Mouse (Mus musculus) adrenal gland (tissue): ENCODE measurements around the gene Lrrc30.

Experiments
- intact Hi-C: fragments of 180-260 bp; cut with DNase I; formaldehyde crosslinking; loops from one replicate; pipeline ENCODE4 v1.15.1; 2025
- long read RNA-seq, 2 experiments: library from polyadenylated mRNA; unstranded; transcript quantifications; one replicate each; pipeline ENCODE4 v2.0.0; 2020; ENCODE audit warnings: borderline replicate concordance in 1 of 2; ENCODE audit not compliant: insufficient replicate concordance in 1 of 2

Lrrc30 gene
- long read RNA-seq, experiment 1: 0 reads
- long read RNA-seq, experiment 2: 0 reads

DNA sequence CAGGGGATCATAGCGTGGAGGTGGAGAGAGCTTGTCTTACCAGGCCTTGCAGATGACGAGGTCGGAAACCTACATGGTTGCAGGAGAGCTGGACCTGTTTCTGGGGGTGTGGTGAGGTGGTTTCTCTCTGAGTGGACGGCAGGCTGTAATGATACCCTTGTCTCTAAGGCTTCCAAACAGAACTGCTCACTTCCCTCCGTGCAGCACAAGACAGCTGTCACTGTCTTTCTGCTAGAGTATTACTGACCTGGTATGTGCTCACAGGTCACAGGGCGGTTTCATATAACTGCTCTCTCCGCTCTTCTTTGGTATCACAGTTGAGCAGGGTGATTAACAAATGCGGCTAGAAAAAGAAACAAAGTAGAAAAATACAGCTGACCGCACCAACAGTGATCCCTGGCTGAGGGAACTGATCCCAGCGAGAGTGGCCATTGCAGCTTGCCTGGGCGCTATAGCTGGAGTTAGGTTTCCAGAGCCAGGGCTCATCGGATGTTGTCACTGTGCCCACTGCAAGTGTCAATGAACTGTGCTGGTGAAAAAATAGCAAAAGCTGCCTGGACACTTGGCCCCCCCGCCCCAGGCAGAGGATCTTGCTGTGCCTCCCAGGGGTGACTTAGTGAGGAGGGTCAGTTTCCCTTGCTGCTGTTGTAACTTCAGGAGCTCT, at the start of gene Lrrc30:
Lrrc30 (minus strand) TSS at position 48 of the 664 bp plus-strand sequence.
- intact Hi-C loops: no loop called here

DNA sequence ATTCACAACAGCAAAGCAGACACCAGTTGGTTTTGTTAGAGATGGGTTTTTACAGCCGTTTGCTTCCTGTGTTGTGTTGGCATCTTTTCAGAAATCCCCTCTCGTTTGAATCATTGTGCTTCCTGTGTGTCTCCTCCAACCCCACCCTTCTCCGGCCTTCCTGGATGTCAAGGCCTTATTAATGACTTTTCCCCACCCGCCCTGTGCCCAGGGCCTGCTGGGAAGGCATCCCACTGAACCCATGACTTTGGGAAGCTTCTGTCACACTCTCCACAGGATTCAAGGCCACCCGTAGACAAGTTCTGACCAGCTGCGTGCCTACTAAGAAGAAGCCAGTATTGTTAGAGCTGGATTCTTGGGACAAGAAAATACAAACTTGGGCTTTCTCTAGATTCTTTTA, 48.6 kb upstream of the Lrrc30 start:
- intact Hi-C loops: no loop called here

DNA sequence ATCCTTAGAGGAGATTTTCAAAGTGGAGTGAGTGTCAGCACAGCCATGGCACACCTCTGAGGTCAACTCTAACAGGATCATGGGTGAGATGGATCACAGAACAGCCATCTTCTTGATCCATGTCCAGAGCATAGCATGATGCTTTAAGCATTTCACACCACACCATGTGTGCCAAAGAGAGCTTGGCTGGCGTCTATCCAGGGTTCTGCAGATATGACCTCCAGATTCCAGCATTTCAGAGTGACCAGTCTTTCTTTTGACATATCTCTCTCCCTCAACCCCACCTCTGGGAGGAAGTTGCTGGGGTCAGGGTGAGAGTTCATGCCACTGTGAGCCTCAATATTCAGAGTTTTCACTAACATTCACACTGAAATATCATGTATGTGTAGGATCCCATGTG, 46.1 kb upstream of the Lrrc30 start:
- intact Hi-C loops: no loop called here

DNA sequence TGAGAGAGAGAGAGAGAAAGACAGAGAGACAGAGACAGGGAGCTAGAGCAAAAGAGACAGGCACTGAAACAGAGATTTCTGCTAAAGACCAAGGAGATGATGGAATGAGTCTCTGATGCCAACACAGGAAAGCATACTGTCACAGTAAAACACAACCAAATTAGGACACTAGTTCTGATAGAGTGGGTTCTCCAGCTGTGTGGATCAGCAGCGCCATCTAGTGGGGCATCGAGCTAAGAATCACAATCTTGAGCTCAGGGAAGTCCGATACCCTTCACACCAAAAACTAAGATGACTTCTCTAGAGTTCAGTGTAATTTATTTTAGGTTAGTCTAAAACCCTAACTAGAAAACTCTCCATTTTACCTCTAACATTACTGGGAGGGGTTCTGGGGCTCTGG, 35.5 kb upstream of the Lrrc30 start:
- intact Hi-C loops: loop anchor here (5.0 kb wide), 3 partner anchors 316 to 1091 kb away; partner anchors contain the start of gene Ptprm

DNA sequence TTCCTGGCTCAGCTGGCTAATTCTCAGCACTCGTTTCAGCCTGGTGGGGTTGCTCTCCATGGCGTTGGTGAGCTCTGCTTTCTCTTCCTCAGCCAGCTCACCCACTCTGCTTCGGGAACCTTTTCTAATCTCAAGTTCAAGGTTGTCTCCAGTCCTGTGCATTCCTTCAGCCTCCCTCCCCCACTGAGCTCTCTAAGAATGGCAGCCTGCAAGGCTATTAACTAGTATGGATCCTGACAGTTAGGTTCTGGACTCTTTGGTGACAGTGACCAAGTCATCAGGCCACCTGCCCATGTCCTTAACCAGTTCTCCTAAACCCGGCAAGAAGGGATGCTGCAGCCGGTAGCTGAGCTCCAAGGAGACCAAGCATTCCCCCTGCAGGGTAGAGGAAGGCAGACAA, 34.5 kb upstream of the Lrrc30 start:
- intact Hi-C loops: loop anchor here (5.0 kb wide), 3 partner anchors 315 to 1090 kb away; partner anchors contain the start of gene Ptprm

DNA sequence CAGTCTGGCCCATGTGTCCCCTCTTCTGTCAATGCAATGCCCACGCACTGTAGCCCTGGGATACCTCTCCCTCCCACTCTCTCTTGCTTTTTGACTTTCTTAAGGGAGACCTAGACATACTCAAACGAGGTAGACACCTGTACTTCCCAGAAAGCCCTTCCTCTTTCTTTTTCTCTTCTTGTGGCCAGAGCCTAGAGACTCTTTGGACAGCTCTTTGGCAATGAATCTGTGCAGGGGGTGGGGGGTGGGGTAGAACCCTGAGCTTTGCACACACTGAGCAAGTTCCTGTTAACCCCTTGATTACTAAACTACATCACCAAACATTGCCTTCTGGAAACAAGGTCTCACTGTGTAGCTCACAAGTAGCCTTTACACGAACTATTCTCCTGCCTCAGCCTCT, 31.8 kb upstream of the Lrrc30 start:
- intact Hi-C loops: no loop called here

DNA sequence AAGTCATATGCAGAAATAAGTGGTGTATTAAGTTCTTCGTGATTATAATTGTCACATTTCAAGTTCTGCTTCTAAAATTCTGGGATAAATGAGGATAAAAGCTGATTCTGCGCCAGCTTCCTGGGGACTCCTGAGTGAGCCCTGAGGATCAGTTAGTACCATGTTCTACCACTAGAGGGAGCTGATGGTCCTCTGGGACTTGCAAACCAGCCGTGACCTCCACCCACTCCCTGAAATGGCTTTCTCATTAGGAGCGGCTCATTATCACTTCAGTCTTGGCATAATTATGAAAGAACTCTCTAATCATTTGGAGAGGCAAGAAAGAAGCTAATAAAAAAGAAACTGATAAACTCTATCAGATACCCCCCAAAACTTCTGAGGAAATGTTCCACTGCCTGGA, 19.0 kb upstream of the Lrrc30 start:
- intact Hi-C loops: loop anchor here (5.0 kb wide), 2 partner anchors 61 to 186 kb away; no protein-coding TSS in a partner anchor

DNA sequence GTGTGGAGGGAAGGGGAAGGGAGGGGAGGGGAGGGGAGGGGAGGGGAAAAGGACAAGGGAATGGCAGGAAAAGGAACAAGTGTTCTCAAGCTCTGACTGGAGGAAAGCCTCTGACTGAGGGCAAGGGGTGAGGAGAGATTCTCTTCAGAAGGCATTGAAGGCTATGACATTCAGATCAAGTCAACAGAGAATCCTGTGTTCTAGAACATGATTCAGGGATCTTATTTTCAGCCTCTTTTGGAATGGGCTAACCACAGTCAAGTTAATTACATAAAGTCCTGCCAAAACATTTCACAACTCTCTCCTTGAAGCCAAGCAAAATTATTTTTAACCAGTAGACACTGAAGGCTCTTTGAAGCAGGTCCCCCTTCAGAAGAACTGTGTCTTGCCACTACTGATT, 9.1 kb upstream of the Lrrc30 start:
- intact Hi-C loops: no loop called here

DNA sequence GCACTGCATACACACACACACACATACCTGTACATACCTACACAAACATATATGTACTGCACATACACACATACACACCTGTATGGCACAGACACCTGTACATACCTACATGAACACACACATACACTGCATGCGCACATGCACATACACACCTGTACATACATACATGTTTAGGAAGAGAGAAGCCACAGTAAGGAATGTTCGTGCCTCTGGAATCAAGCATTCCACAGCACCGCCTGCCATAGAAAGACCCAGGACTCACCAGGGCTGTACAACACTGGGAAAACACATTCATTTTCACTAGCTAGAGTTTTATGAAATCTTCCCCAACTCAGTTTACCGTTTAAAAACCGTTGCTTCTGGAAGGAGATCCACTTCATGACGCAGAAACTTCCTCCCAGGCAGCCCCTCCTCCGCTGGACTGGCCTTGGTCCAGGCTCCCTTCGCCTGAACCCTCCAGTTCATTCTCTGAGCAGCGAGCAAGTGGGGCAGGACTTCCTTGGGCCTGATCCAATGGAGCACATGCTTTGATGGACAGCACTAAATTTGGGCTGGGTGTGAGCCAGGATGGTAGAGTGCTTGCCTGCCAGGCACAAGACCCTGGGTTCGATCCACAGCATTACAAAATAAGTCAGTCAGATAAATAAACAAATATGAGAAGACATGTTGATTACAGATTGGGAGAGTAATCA, 5.7 kb upstream of the Lrrc30 start:
- intact Hi-C loops: no loop called here

DNA sequence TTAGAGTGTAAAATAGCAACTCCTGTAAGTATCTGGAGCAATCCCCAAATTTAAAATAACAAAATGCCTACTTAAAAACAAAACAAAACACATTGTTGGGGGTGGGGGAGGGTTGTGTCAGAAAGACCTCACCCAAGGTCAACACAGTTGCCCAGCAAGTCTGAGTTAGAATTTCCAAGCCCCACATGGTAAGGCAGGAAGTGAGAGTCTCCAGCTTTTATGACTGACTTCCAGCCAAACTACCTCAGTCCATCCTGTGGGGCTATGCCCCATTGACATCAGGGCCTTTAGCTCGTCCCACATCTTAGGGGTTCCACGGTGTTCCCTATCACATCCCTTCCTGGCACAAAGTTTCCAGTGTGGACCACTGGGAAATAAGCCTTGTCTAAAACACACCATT, 4.4 kb upstream of the Lrrc30 start:
- intact Hi-C loops: no loop called here

DNA sequence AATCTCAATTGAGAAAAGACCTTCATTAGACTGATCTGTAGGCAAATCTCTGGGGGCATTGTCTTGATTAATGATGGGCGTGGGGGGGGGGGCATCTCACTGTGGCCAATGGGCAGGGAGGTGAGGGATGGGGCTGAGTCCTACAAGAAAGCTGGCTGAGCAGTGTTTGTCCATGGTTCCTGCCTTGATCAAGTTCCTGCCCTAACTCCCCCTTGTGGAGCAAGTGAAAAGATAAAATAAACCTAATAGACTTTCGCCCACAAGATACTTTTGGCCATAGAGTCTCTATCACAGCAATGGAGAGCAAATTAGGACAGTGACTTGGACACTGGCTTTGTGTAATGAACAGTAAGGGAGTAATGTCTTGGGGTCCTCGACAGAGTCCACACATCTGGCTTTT, 3.8 kb upstream of the Lrrc30 start:
- intact Hi-C loops: no loop called here

DNA sequence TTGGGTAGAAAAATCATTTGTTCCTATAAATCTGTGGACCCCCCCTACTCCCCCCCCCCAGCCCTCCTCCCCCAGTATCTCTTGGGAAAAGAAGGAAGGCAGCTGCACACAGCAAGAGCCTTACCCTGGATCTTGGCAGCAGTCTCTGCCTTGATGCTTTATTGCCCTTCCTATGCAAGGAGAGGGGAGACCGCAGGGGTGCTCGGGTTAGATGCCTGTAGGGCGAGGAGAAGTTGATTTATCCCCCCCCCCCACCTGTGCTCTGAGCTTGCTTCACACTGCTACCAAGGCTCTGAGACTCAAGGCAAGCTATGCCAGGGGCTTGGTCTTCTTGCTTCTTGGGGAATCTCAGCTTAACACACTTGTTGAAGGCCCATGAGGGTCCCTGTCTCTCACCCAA, 2.8 kb downstream of the Lrrc30 start:
- intact Hi-C loops: no loop called here

DNA sequence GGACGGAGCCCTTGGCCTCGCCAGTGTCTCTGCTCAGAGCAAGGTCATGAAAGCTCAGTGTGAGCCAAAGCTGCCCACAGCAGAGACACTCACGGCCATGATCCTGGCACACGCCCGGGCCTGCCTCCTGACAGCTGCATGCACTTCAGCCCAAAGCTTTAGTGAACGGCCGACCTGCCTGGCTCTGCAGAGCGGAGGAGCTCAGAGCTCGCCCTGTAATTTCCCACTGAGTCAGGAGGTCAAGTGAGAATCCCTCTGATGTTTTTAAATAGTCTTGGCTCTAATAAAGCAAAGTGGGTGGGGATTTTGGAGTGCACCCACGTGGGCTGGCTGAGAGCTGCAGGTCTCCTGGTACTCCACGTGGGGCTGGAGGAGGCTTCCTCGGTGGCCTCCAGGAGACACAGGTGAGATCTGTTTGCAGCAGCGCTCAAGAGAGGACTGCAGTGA, 3.3 kb downstream of the Lrrc30 start:
- intact Hi-C loops: no loop called here

DNA sequence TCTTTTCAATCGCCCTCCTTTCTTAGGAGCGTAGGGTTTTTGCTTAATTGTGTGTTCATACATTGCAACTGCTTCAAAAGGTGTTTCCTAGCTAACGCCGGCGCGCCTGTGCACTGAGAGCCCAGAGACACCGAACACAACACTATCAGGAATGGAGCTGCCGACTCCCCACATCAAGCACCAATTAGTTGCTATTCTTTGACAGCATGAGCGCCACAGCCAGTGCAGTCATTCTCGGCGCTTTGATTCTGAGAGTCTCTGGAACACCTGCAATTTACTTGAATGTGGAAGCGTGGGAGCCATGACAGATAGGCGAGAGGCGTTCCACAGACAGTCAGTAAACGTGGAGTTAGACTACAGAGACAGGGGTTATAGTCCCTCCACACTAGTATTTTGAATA, 4.0 kb downstream of the Lrrc30 start:
- intact Hi-C loops: no loop called here

DNA sequence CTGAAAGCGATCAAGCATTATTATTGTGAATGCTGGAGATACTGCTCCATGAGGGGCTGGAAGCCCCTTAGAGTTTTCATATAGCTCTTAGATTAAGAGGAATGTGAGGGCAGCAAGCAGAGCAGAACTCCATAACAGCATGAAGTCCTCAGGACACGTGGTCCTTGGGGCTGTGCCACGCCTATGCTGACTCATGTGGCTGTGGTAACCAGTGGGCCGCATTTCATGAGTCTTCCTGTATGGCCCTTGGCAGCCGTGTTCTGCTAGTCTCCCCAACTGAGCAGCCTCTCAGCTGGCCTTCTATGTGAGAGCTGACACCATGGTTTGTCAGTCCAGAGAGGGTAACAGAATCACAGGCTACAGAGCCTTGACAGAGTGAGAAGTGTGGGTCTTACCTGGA, 7.1 kb downstream of the Lrrc30 start:
- intact Hi-C loops: no loop called here

DNA sequence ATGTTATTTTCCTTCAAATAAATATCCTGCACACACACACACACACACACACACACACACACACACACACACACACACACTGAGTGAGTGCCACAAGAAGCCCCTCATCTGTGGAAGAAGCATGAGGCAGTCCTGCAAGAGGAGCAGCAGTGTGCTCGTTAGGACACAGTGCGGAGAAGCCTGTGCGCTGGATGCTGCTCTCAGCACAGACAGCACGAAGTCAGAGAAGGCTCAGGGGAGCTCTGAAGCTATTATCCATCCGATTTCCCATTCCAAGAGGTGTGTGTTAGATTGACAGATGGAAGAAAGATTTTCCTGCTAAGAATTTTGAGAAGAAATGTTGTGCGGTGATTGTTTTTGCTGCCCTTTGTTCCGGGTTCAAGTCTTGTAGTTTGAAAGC, 13.5 kb downstream of the Lrrc30 start:
- intact Hi-C loops: no loop called here

DNA sequence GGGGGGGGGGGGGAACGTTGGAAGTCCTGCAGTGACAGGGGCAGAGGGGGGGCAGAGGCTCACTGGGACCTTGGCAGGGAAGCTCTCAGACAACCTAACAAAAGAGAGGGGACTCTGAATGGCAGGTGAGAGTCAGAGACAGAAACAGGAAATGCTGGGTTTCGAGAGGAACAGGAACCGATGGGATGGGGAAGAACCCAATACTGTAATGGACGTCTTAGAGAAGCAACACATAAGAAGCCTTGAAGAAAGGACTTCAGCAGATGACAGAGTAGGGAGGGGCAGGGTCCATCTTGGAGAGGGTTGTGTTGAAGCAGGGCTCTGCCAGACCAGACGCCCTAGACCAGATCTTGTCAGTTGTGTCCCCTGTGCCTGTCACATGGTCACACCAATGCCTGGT, 18.1 kb downstream of the Lrrc30 start:
- intact Hi-C loops: no loop called here

DNA sequence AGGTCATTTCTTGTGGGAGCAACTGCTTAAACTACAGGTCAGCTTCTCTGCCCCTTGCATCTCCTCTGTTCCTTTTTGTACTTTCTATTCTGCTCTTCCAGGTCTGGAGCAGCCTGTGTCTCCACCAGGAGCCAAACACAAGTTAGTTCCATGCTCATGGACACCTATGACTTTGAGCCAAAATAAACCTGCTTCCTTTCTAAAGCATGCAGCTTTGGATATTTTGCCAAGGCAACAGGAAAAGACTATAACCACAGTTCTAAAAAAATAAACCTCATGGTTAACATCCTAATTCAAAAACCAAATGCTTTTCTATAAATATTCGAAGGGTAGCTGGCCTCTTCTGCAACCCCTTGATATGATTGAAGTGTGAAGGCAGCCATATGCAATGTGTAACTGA, 19.9 kb downstream of the Lrrc30 start:
- intact Hi-C loops: no loop called here

DNA sequence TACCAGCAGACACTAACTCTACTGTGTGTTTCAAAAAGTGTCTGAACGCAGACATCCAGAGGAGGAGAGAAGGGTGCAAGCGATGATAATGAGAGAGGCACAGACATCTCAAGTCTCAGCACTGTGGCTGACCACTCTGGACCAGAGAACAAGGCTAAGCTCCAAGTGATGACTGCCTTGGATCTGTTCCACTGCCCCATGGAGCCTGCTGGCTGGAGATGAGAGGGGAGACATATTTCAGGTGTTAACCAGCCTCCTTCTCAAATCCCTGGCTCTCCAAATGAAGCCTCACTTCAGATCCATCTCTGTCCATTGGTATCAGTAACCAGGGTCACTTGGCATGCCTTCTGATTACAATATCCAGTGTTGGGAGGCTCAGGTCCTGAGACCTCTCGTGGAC, 20.4 kb downstream of the Lrrc30 start:
- intact Hi-C loops: no loop called here

DNA sequence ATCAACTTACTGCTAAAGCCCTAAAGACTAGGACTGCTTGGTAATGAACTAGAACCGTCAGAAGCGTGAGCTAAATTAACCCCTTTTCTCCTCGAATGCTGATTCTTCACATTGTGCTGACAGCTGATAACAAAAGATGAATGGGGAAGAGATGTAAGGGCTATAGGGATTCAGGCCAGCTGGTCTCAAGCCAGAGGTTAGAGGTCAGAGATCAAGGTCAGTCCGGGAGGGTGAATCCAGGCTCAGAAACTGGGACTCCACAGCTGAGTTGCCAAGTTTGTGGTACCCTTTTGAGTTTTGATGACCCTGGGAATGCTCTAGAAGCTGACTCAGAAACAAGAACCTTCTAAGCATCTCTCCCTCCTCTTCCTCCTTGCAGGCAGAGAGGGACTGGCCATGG, 28.1 kb downstream of the Lrrc30 start:
- intact Hi-C loops: no loop called here

DNA sequence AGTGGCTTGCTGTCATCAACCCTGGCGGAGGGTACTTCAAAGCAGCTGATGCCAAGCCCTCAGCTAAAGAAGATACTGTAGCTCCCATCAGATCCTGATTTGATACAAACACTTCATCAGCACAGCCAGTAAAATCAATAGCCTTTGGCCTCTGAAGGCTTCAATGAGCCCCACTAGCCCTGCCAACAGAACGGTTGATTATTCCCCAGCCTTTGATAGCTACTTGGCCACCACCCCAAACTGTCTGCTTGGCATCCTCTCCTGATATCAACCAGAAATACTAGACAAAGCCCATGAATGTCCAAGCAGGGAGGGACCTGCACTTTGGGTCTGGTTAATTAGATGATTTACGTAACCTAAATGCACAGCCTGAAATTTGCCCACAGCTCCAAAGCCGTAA, 30.0 kb downstream of the Lrrc30 start:
- intact Hi-C loops: no loop called here

DNA sequence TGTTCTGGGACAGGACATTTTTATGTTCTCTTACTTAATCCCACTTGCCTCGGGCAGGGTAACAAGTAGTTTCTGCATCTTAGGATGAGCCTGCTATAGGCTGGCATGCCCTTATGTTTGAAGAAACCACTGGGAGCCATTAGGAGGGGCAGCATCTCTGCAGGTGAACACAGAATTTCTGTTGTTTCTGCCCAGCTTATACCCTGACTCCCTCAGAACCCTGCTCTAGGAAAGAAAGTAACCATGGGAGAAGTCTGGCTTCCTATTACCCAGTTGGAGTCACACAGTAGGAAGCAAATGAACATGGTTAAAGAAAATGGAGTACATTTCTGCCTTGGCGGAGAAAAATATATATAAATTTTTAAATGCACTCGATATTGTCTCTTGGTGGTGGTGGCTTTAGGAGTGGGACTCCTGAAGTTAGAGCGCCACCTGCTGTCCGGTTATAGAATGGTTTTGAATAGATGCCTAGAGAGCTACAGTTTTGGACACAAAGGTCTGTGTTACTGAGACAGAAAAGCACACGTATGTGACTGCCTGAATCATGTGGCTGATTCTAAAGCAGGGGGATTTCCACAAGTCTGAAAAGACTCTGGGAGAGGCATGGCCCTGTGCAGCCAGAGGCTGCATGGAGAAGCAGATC, 47.5 kb downstream of the Lrrc30 start:
- intact Hi-C loops: loop anchor here (5.0 to 10.0 kb wide), 2 partner anchors 228 to 900 kb away; no protein-coding TSS in a partner anchor
